Mouse (Mus musculus) G1E (cell line): ENCODE data around the gene Zfp777. TPM values are rescaled to one million over a fixed set of nuclear protein-coding genes. Genes with fewer than 3 reads are reported as not detected.

Experiments used
- ATAC-seq: 2 replicates; pipeline ENCODE4 v1.8.0; 2016; ENCODE audit warnings: mild to moderate bottlenecking; ENCODE audit not compliant: insufficient number of reproducible peaks, poor library complexity, low FRiP score, severe bottlenecking; ENCODE audit errors: extremely low read depth
- DNase-seq: peaks from one replicate; pipeline ENCODE4 v3.0.0; 2012; ENCODE audit warnings: low spot score
- H3K27me3 ChIP-seq: 2 replicates; pipeline ENCODE4 v1.6.1; 2012; ENCODE audit warnings: mild to moderate bottlenecking, low read length, inconsistent platforms; ENCODE audit not compliant: insufficient read depth
- H3K36me3 ChIP-seq: replicated peaks from 2 replicates; pipeline ENCODE3; 2012; ENCODE audit warnings: mild to moderate bottlenecking, inconsistent platforms
- H3K4me1 ChIP-seq: 2 replicates; pipeline ENCODE4 v1.6.1; 2012; ENCODE audit warnings: low read depth, low read length, inconsistent platforms, mixed read lengths; ENCODE audit not compliant: insufficient read depth
- H3K4me3 ChIP-seq: 2 replicates; pipeline ENCODE4 v1.5.1; 2012; ENCODE audit warnings: low read depth, mild to moderate bottlenecking, inconsistent platforms, low read length, moderate library complexity, mixed read lengths
- H3K9me3 ChIP-seq: replicated peaks from 2 replicates; pipeline ENCODE4 v1.6.1; 2012; ENCODE audit warnings: inconsistent platforms
- CTCF ChIP-seq: IDR thresholded peaks from 2 replicates; pipeline ENCODE4 v1.5.1; 2012; ENCODE audit warnings: low read depth, low read length, inconsistent platforms, mixed read lengths
- GATA1 ChIP-seq: IDR thresholded peaks from 2 replicates; pipeline ENCODE4 v1.6.1; 2012; ENCODE audit warnings: borderline replicate concordance, low read length, inconsistent platforms, mixed read lengths
- GATA2 ChIP-seq: IDR thresholded peaks from 2 replicates; pipeline ENCODE4 v1.6.1; 2012; ENCODE audit warnings: low read depth, low read length, inconsistent platforms, borderline replicate concordance
- POLR2AphosphoS5 ChIP-seq: IDR thresholded peaks from 2 replicates; pipeline ENCODE4 v1.6.1; 2012; ENCODE audit warnings: low read depth, low read length, inconsistent platforms; ENCODE audit not compliant: insufficient replicate concordance
- TAL1 ChIP-seq: conservative IDR thresholded peaks from 2 replicates; pipeline ENCODE4 v1.6.1; 2012; ENCODE audit warnings: low read depth, low read length, inconsistent platforms, mixed read lengths
- polyA plus RNA-seq: library from polyadenylated mRNA; stranded (reverse); fragments of >175 nt; gene quantifications from 2 replicates; pipeline ENCODE4 v1.2.3, GENCODE M21; 2012
- total RNA-seq, 2 experiments: library from RNA; stranded (forward) in 1 of 2; stranded (reverse) in 1 of 2; fragments of 200-1000 nt in 1 of 2; fragments of >200 nt in 1 of 2; fragmentation: Nextera tagmentation in 1 of 2; gene quantifications; 2 replicates each; pipeline ENCODE4 v1.2.3; 2014 to 2017

Zfp777 gene
- total RNA-seq (2014; fragmentation: Nextera tagmentation) (27.4 and 28.0 TPM in 2 replicates), total RNA-seq (2017) (22.1 and 25.4 TPM in 2 replicates), polyA plus RNA-seq (69.6 and 86.8 TPM in 2 replicates)

GRCm38 (mm10) chr6:48048426-48049272, at the start of gene Zfp777:
Zfp777 (minus strand) TSS chr6:48048911.
- ATAC-seq, result peak; percentile 63
- Histone ChIP-seq H3K4me1 (peaks cover 55% of the 10 kb centered on the region), H3K27me3 (no peaks in the 10 kb centered on the region)

DNA sequence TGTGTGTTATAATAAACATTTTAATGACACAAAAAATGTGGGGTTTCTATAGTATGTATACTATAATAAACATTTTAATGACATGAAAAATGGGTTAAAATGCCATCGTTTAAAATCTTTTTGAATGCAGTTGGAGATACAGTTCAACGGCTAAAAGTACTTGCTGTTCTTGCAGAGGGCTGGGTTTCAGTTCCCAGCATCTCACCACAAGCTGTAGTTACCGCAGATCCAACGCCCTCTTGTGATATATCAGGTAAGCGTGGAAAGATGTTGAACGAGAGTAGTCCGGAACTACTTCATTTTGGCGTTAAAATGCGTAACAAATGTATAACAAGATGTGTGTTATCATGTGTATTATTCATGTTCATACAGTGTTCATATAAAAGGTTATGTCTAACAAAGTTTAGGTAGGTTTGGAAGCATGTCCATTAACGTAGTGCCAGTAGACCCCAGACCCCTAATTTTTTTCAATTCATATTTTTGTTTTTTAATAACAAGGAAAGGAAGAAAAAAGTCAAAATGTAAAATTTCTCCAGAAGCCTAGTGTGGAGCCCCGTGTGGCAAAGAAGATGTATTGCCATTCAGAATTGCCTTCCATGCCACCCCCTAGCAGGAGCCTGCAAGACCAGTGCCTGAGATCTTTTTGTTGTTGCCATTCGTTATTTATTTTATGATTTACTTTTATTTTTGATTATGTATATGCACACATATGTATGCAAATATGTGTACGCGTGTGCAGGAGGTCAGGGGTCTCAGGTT, 38.4 kb upstream of the Zfp777 start:
- H3K4me1 ChIP-seq, result peaks cover 38% of the 10 kb centered on the region
- no peaks in the 10 kb centered on the region for H3K9me3 ChIP-seq
- ATAC-seq, result no peak
- no peak for DNase-seq
- no peaks in the 10 kb centered on the region for H3K27me3 ChIP-seq
- no peak for TF ChIP-seq CTCF
- no peak for TF ChIP-seq GATA1
- peaks cover 33% of the 10 kb centered on the region for H3K36me3 ChIP-seq
- peak overlapping the region; percentile 81; the same call in 1 of the 2 replicates for H3K4me3 ChIP-seq

More at GRCm38 (mm10) chr6:48048426-48049272, at the start of gene Zfp777:
- peak; percentile 83 for DNase-seq
- no peaks in the 10 kb centered on the region for H3K9me3 ChIP-seq
- H3K4me3 ChIP-seq, result peak within 1 kb of the TSS; percentile 99
- TF ChIP-seq GATA2 (no peak), CTCF (no peak), TAL1 (no peak), POLR2AphosphoS5 (no peak), GATA1 (no peak)
- peaks cover 30% of the 10 kb centered on the region for H3K36me3 ChIP-seq

DNA sequence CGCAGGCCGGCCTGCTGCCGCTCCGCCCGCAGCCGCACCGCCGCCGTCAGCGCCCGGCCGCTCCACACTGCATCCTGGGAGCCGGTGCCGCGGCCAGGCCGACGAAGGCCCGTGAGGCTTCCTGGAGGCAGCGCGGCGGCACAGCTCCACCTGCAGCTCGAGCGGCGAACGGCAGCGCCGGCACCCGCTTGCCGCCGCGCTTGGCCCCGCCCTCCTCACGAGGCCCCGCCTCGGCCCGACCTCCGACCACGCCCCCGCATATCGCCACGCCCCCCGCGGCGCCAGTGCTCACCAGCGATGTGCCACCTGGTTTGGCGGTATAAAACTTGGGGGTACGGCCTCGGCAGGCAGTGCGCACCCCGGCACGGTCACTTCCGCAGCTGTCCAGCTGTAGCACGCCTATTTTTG, 37.8 kb upstream of the Zfp777 start, which contains the start of gene Zfp746:
TSS of gene Zfp746 (minus strand) at position 123 of the 408 bp plus-strand sequence.
- ATAC-seq, result peak; percentile 54
- TF ChIP-seq TAL1 (no peak), CTCF (peak; percentile 48; the same call in 1 of the 2 replicates), GATA2 (no peak), GATA1 (no peak)

DNA sequence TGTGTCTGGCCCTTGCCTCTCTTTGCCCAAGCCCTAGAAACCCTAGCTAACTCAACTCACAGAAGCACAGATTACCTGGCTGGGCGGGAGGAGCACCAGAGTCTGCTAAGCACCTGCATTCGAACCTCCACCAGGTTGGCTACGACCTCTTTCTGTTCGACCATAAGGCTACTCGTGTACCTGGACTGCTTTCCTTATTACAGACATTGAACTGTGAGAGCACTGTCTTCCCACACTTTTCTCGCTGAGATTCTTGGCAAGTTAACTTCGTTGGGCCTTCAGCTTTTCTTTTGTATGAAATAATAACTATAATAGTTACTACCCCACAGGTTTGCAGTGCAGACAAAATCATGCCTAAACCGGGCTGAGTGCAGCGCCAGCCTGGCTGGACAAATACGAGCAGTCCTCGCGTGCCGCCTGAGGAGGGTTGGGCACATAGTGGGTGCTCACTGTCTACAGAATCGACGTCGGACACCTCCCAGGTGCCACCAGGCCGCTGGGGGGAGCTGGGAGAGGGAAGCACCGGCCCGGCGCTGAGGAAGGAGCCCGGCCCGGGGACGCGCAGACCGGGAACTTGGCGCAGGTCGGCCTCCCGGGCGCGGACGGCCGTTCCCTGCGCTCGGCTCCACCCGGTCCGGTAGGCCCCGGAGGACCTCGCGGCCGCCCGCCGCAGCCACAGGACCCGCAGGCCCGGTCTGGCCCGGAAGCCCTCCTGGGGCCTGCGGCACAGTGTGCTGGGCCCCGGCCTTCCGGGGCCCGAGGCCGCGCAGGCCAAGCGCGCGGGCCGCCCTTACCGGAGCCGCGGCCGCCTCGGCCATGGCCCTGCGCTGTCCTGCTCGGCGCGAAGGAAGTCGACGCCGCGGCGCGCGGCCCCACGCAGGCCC, 37.1 kb upstream of the Zfp777 start:
- no peaks in the 10 kb centered on the region for H3K27me3 ChIP-seq
- DNase-seq (peak; percentile 72), ATAC-seq (no peak)
- peaks cover 46% of the 10 kb centered on the region for H3K36me3 ChIP-seq
- H3K4me3 ChIP-seq, result peak overlapping the region; percentile 81
- no peak for TF ChIP-seq GATA2
- TF ChIP-seq CTCF, result no peak
- TF ChIP-seq TAL1, result no peak
- no peak for TF ChIP-seq POLR2AphosphoS5
- TF ChIP-seq GATA1, result no peak
- no peaks in the 10 kb centered on the region for H3K9me3 ChIP-seq
- H3K4me1 ChIP-seq, result peaks cover 44% of the 10 kb centered on the region

More for the DNA sequence above, 37.8 kb upstream of the Zfp777 start, which contains the start of gene Zfp746:
- Histone ChIP-seq H3K27me3 (no peaks in the 10 kb centered on the region), H3K4me1 (peaks cover 41% of the 10 kb centered on the region), H3K4me3 (peak within 1 kb of the TSS; percentile 81), H3K9me3 (no peaks in the 10 kb centered on the region), H3K36me3 (peaks cover 39% of the 10 kb centered on the region)
- DNase-seq, result peak; percentile 95

DNA sequence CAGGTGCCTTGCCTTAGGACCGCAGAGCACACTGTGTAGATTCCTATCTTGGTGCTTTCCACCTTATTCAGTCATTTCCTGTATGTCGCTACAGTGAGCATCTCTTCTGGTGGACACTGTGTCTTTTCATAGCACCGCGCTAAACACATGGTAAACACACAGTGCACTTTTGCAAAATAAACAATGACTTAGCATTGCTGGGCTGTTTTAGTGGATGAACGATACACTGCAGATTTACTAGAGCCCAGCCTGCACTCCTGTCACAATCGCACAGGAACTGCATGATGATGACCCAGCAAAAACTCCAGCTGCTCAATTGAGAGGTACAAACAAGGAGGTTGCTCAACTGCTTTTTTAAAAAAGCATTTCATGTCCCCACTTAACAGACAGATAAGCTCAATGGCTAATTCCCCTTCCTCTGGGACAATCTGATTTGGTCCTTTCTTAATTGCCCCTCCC, 35.1 kb upstream of the Zfp777 start:
- peaks cover 65% of the 10 kb centered on the region for H3K36me3 ChIP-seq
- TF ChIP-seq POLR2AphosphoS5 (no peak), GATA1 (no peak), GATA2 (no peak), CTCF (no peak), TAL1 (no peak)
- H3K27me3 ChIP-seq, result no peaks in the 10 kb centered on the region
- peaks cover 51% of the 10 kb centered on the region for H3K4me1 ChIP-seq
- DNase-seq (no peak), ATAC-seq (peak; percentile 69)
- no peaks in the 10 kb centered on the region for H3K9me3 ChIP-seq
- H3K4me3 ChIP-seq, result no peak overlapping the region
